Mouse (Mus musculus) adrenal gland, postnatal 4 days (tissue): ENCODE measurements around the gene Ctse. TPM values are rescaled to one million over a fixed set of nuclear protein-coding genes. Genes with fewer than 3 reads are reported as not detected.

Experiments used
- DNase-seq, 2 experiments: peaks; one replicate each; pipeline ENCODE4 v3.0.0; 2021 to 2022; ENCODE audit warnings: low spot score in 2 of 2, mixed read lengths in 2 of 2
- total RNA-seq, 2 experiments: library from RNA; stranded (reverse); gene quantifications; 2 replicates each; pipeline ENCODE4 v1.2.3; 2021

Gene Ctse
- total RNA-seq, 2 experiments from 2014 or later, result 15.3 to 32.2 TPM

- DNase-seq, result no peak
Observed at GRCm38 (mm10) chr1:131642251-131642650, 4.1 kb downstream of the Ctse start.

- DNase-seq, result no peak
Observed at GRCm38 (mm10) chr1:131652670-131653443, 14.8 kb downstream of the Ctse start.

- no peak for DNase-seq
Observed at GRCm38 (mm10) chr1:131655601-131656000, 17.5 kb downstream of the Ctse start.

GRCm38 (mm10) chr1:131657945-131658354, 19.8 kb downstream of the Ctse start:
- DNase-seq, result peak; percentile 74 to 84

- DNase-seq, result no peak
Observed at GRCm38 (mm10) chr1:131659512-131660085, 21.5 kb downstream of the Ctse start.

- DNase-seq, result no peak
Observed at GRCm38 (mm10) chr1:131660266-131660665, 22.2 kb downstream of the Ctse start.

GRCm38 (mm10) chr1:131660716-131661472, 22.8 kb downstream of the Ctse start:
- DNase-seq, result no peak

GRCm38 (mm10) chr1:131661749-131662148, 23.6 kb downstream of the Ctse start:
- DNase-seq, result no peak

GRCm38 (mm10) chr1:131663286-131663995, 25.3 kb downstream of the Ctse start:
- DNase-seq, result no peak

GRCm38 (mm10) chr1:131664136-131664535, 26.0 kb downstream of the Ctse start:
- DNase-seq, result no peak

- no peak for DNase-seq
Observed at GRCm38 (mm10) chr1:131665886-131666285, 27.8 kb downstream of the Ctse start.

GRCm38 (mm10) chr1:131671113-131671512, 33.0 kb downstream of the Ctse start:
- no peak for DNase-seq

- DNase-seq, result no peak
Observed at GRCm38 (mm10) chr1:131672361-131672760, 34.3 kb downstream of the Ctse start.

GRCm38 (mm10) chr1:131679644-131680043, 41.5 kb downstream of the Ctse start:
- DNase-seq, result no peak

GRCm38 (mm10) chr1:131687739-131688138, 49.6 kb downstream of the Ctse start:
- DNase-seq, result no peak

- no peak for DNase-seq
Observed at GRCm38 (mm10) chr1:131688475-131688874, 50.4 kb downstream of the Ctse start, which contains the start of gene Rab7b. Gene Rab7b (plus strand): TSS chr1:131688695.

- no peak for DNase-seq
Observed at GRCm38 (mm10) chr1:131689016-131689415, 50.9 kb downstream of the Ctse start.

- no peak for DNase-seq
Observed at GRCm38 (mm10) chr1:131689899-131690298, 51.8 kb downstream of the Ctse start.

GRCm38 (mm10) chr1:131690435-131690834, 52.3 kb downstream of the Ctse start:
- no peak for DNase-seq

GRCm38 (mm10) chr1:131691356-131691755, 53.2 kb downstream of the Ctse start:
- DNase-seq, result no peak

GRCm38 (mm10) chr1:131695308-131695707, 57.2 kb downstream of the Ctse start:
- DNase-seq, result no peak
